Mouse (Mus musculus) ES-Bruce4 (cell line): ENCODE results near the gene Hsd17b12. TPM values are rescaled to one million over a fixed set of nuclear protein-coding genes. Genes with fewer than 3 reads are reported as not detected.

Experiments
- H3K27ac ChIP-seq: 2 replicates; pipeline ENCODE4 v1.5.1; 2012; ENCODE audit warnings: low read length, inconsistent platforms; ENCODE audit not compliant: insufficient read depth
- H3K27me3 ChIP-seq: 2 replicates; pipeline ENCODE4 v1.6.1; 2012; ENCODE audit warnings: mild to moderate bottlenecking, low read length, inconsistent platforms; ENCODE audit not compliant: control insufficient read depth, poor library complexity, insufficient read depth, severe bottlenecking
- H3K36me3 ChIP-seq: 2 replicates; pipeline ENCODE4 v1.6.1; 2012; ENCODE audit warnings: inconsistent platforms, mild to moderate bottlenecking, low read length, moderate library complexity; ENCODE audit not compliant: control insufficient read depth, poor library complexity, insufficient read depth, severe bottlenecking
- H3K4me1 ChIP-seq: one replicate; pipeline ENCODE4 v1.8.1; 2011; ENCODE audit warnings: low read length; ENCODE audit not compliant: control insufficient read depth, insufficient read depth
- H3K4me3 ChIP-seq: 2 replicates; pipeline ENCODE4 v1.5.1; 2011; ENCODE audit warnings: low read depth, mild to moderate bottlenecking, low read length
- H3K9ac ChIP-seq: 2 replicates; pipeline ENCODE4 v1.6.1; 2012; ENCODE audit warnings: low read depth, mild to moderate bottlenecking, inconsistent platforms; ENCODE audit not compliant: poor library complexity, severe bottlenecking
- H3K9me3 ChIP-seq: replicated peaks from 2 replicates; pipeline ENCODE4 v1.6.1; 2012; ENCODE audit warnings: mild to moderate bottlenecking, low read length, inconsistent platforms; ENCODE audit not compliant: control insufficient read depth, poor library complexity, insufficient read depth, severe bottlenecking
- CTCF ChIP-seq: IDR thresholded peaks from one replicate; pipeline ENCODE4 v1.8.1; 2011; ENCODE audit warnings: low read depth, low read length
- EP300 ChIP-seq: IDR thresholded peaks from 2 replicates; pipeline ENCODE4 v1.6.1; 2011; ENCODE audit warnings: low read depth, low read length; ENCODE audit not compliant: insufficient read depth
- POLR2A ChIP-seq: IDR thresholded peaks from one replicate; pipeline ENCODE4 v1.8.1; 2011; ENCODE audit warnings: low read length; ENCODE audit not compliant: insufficient read depth
- polyA plus RNA-seq: library from polyadenylated mRNA; stranded (reverse); fragments of >200 nt; gene quantifications from 2 replicates; pipeline ENCODE4 v1.2.4, GENCODE M21; 2011; ENCODE audit warnings: low read depth; ENCODE audit not compliant: missing spikeins, insufficient read depth, insufficient read length

The Hsd17b12 gene
- polyA plus RNA-seq, 1 experiment: 101 TPM

GRCm38 (mm10) chr2:94002331-94002730, 155.4 kb downstream of the Hsd17b12 start:
- H3K27me3 ChIP-seq: no peaks in the 10 kb centered on the region
- no peak overlapping the region for H3K9ac ChIP-seq
- peaks cover 26% of the 10 kb centered on the region for H3K36me3 ChIP-seq
- no peak overlapping the region for H3K4me3 ChIP-seq
- no peaks in the 10 kb centered on the region for H3K9me3 ChIP-seq
- peaks cover 2% of the 10 kb centered on the region for H3K4me1 ChIP-seq
- no peak overlapping the region for H3K27ac ChIP-seq
- TF ChIP-seq CTCF (peak; percentile 68), EP300 (no peak)

- H3K27me3 ChIP-seq: no peaks in the 10 kb centered on the region
- TF ChIP-seq POLR2A (no peak), CTCF (no peak), EP300 (no peak)
- no peak overlapping the region for H3K4me3 ChIP-seq
- peaks cover 24% of the 10 kb centered on the region for H3K36me3 ChIP-seq
- no peak overlapping the region for H3K9ac ChIP-seq
- H3K27ac ChIP-seq: peak overlapping the region; percentile 75
- peaks cover 2% of the 10 kb centered on the region for H3K4me1 ChIP-seq
- H3K9me3 ChIP-seq: no peaks in the 10 kb centered on the region
Measured at GRCm38 (mm10) chr2:94001918-94002317, 155.8 kb downstream of the Hsd17b12 start.

GRCm38 (mm10) chr2:94001411-94001810, 156.4 kb downstream of the Hsd17b12 start:
- Histone ChIP-seq H3K27ac (peak overlapping the region; percentile 75), H3K4me1 (peaks cover 2% of the 10 kb centered on the region), H3K9ac (no peak overlapping the region), H3K4me3 (no peak overlapping the region), H3K27me3 (no peaks in the 10 kb centered on the region), H3K9me3 (no peaks in the 10 kb centered on the region), H3K36me3 (peaks cover 23% of the 10 kb centered on the region)
- TF ChIP-seq EP300 (no peak), CTCF (no peak), POLR2A (no peak)

- Histone ChIP-seq H3K9ac (no peak within 1 kb of the TSS), H3K4me1 (no peaks in the 10 kb centered on the region), H3K36me3 (peaks cover 34% of the 10 kb centered on the region), H3K4me3 (no peak within 1 kb of the TSS), H3K9me3 (no peaks in the 10 kb centered on the region), H3K27ac (no peak within 1 kb of the TSS), H3K27me3 (no peaks in the 10 kb centered on the region)
- TF ChIP-seq CTCF (no peak), POLR2A (no peak), EP300 (no peak)
Measured at GRCm38 (mm10) chr2:93996254-93996653, 161.5 kb downstream of the Hsd17b12 start, which contains the start of gene Gm27027. TSS of gene Gm27027 (minus strand) at chr2:93996354.

GRCm38 (mm10) chr2:93992810-93993209, 165.0 kb downstream of the Hsd17b12 start:
- H3K36me3 ChIP-seq: peaks cover 33% of the 10 kb centered on the region
- TF ChIP-seq CTCF (no peak), EP300 (no peak), POLR2A (no peak)

GRCm38 (mm10) chr2:93992259-93992658, 165.5 kb downstream of the Hsd17b12 start:
- no peaks in the 10 kb centered on the region for H3K27me3 ChIP-seq
- H3K9me3 ChIP-seq: no peaks in the 10 kb centered on the region
- TF ChIP-seq POLR2A: no peak
- no peak for TF ChIP-seq CTCF
- no peak for TF ChIP-seq EP300
- no peak overlapping the region for H3K27ac ChIP-seq
- H3K36me3 ChIP-seq: peaks cover 29% of the 10 kb centered on the region
- H3K9ac ChIP-seq: no peak overlapping the region
- no peaks in the 10 kb centered on the region for H3K4me1 ChIP-seq
- H3K4me3 ChIP-seq: no peak overlapping the region

More at GRCm38 (mm10) chr2:93992810-93993209, 165.0 kb downstream of the Hsd17b12 start:
- Histone ChIP-seq H3K27me3 (no peaks in the 10 kb centered on the region), H3K4me1 (no peaks in the 10 kb centered on the region), H3K4me3 (no peak overlapping the region), H3K27ac (no peak overlapping the region), H3K9me3 (no peaks in the 10 kb centered on the region), H3K9ac (no peak overlapping the region)
